In the genomic region with DNA sequence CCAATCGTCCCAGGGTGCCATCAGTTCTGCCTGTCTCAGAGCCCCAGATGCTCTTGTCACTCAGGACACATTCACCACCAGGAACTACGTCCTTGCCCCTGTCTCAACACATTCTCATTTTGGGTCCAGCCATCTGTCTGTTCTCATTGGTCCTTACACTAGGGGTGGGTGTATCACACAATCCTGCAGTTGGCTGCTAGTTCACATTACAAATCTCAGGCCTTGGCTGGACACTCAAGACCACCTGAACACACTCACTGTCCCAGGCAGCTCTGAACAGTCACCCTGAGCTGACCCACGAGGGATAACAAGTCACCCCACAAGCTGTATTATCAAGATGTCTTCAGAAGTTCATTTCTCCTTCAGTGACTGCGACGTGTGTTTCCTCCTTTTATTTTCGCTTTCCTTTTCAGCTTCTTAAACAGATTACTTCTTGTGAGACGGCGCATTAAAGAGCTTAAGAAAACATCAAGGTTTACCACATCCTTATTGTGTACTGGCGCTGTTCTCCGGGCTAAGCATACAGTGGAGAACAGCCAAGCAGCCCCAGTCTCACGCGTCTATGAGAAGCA, we compare ENCODE assay signal across 10 mouse cellular contexts. TPM values are rescaled to one million over a fixed set of nuclear protein-coding genes. Genes with fewer than 3 reads are reported as not detected.
DNase-seq lines count a peak whose midpoint lies in the region; TF ChIP-seq lines count a peak whose summit lies in the region.
"Had no signal": no experiment of that assay in that cellular context is flagged by ENCODE, and none has a peak within 500 bp of the region (broad histone marks: within the 10 kb centered on the region; RNA-seq: fewer than 3 reads in every experiment).

No protein-coding gene starts in this region.

- peak; percentile 46 for TF ChIP-seq POLR2A in CH12.LX (IDR thresholded peaks at IDR 0.05; ENCODE audit: low read depth, low read length)
- TF ChIP-seq POLR2A in lung, adult 2 months (IDR thresholded peaks at IDR 0.05; ENCODE audit: borderline replicate concordance, extremely low read depth, low read depth, low read length): 0 out of 2 replicates have a peak, but pooled peaks have one; percentile 8

- peaks cover 7 to 41% of the 10 kb centered on the region in 2 experiments; a peak in 3 of 4 replicates for H3K4me1 ChIP-seq in CH12.LX (ENCODE audit: control insufficient read depth in 1 of 2, insufficient read depth in 2 of 2)
- H3K4me1 ChIP-seq in lung, adult 2 months (ENCODE audit: control insufficient read depth, insufficient read depth, low read length): peaks cover 21% of the 10 kb centered on the region
- H3K4me1 ChIP-seq: embryonic facial prominence, embryonic 15.5 days had no signal

- TF ChIP-seq CTCF in C2C12 (IDR thresholded peaks at IDR 0.05; ENCODE audit: control insufficient read depth, insufficient read depth, insufficient read length) (no peak), CH12.LX (conservative IDR thresholded peaks at IDR 0.05 in 1 of 2, IDR thresholded peaks at IDR 0.05 in 1 of 2; ENCODE audit: low read depth in 2 of 2, low read length in 2 of 2) (no peak)
- no peak for TF ChIP-seq CTCF in lung, adult 2 months (IDR thresholded peaks at IDR 0.05; ENCODE audit: insufficient read depth, low read length)

- 20% methylated on average over 12 of the region's 12 CpGs for WGBS in lung, adult 2 months

- dilution Hi-C loops in CH12.LX (cut with MboI; ENCODE audit: extremely low pct_ligation_motif_present, extremely low pct_unique_long_range_greater_than_20kb, low sequenced_read_pairs): no loop called here

- H3K27me3 ChIP-seq in C2C12 (ENCODE audit: control insufficient read depth, insufficient read depth, insufficient read length): no peaks in the 10 kb centered on the region
- no peaks in the 10 kb centered on the region for H3K27me3 ChIP-seq in CH12.LX (replicated peaks)
- H3K27me3 ChIP-seq: embryonic facial prominence, embryonic 15.5 days had no signal

- H3K4me2 ChIP-seq in CH12.LX (ENCODE audit: insufficient read depth, low read depth, poor library complexity, severe bottlenecking): peak overlapping the region; percentile 92
- H3K4me2 ChIP-seq: embryonic facial prominence, embryonic 15.5 days had no signal

- no peak for TF ChIP-seq EP300 in CH12.LX (IDR thresholded peaks at IDR 0.05; ENCODE audit: low read length)

- peak; percentile 43 for DNase-seq in CH12.LX (ENCODE audit: extremely low read depth)
- DNase-seq in lung, adult 2 months: no peak
- DNase-seq in spleen, adult 12 weeks (ENCODE audit: low spot score): peak; percentile 41
- no peak for DNase-seq in left cerebral cortex, postnatal 25 days (ENCODE audit: low spot score in 2 of 2)
- DNase-seq in adrenal gland, postnatal 14 days: no peak
- DNase-seq in left cerebral cortex, postnatal 4 days: no peak
- DNase-seq: adrenal gland, postnatal 10 days had no signal

- H3K4me3 ChIP-seq in C2C12 (ENCODE audit: insufficient read depth, poor library complexity, severe bottlenecking): no peak overlapping the region
- peak overlapping the region; percentile 9 to 39 (median 24) for H3K4me3 ChIP-seq in CH12.LX (replicated peaks in 1 of 3; ENCODE audit: low read depth in 2 of 3, low read length in 2 of 3, poor library complexity in 1 of 3)
- H3K4me3 ChIP-seq in lung, adult 2 months (replicated peaks; ENCODE audit: extremely low read depth, low read depth, low read length): peak overlapping the region; percentile 27
- H3K4me3 ChIP-seq: embryonic facial prominence, embryonic 15.5 days had no signal

- in situ Hi-C loops in CH12.LX (cut with MboI; ENCODE audit: low pct_ligation_motif_present, low pct_unique_long_range_greater_than_20kb, low sequenced_read_pairs): no loop called here

- no peak for TF ChIP-seq RAD21 in CH12.LX (IDR thresholded peaks at IDR 0.05; ENCODE audit: low read depth, low read length)

- peak overlapping the region; percentile 69 for H3K9ac ChIP-seq in CH12.LX (ENCODE audit: insufficient read depth, low read depth)
- H3K9ac ChIP-seq: embryonic facial prominence, embryonic 15.5 days had no signal

- intact Hi-C loops in left cerebral cortex, postnatal 25 days (cut with DNase I): no loop called here
- intact Hi-C loops in left cerebral cortex, postnatal 4 days (cut with DNase I): no loop called here

- H3K9me3 ChIP-seq in CH12.LX (replicated peaks; ENCODE audit: low read length): no peaks in the 10 kb centered on the region
- H3K9me3 ChIP-seq: embryonic facial prominence, embryonic 15.5 days had no signal

- H3K79me2 ChIP-seq in C2C12 (ENCODE audit: control insufficient read depth, insufficient read depth) (no peaks in the 10 kb centered on the region), CH12.LX (replicated peaks; ENCODE audit: control insufficient read depth, extremely low read depth, insufficient read depth, poor library complexity, severe bottlenecking) (no peaks in the 10 kb centered on the region)

- H3K36me3 ChIP-seq in C2C12 (ENCODE audit: control insufficient read depth, insufficient read depth) (no peaks in the 10 kb centered on the region), CH12.LX (replicated peaks in 1 of 2; ENCODE audit: control insufficient read depth in 1 of 2, insufficient read depth in 1 of 2, low read length in 1 of 2) (no peaks in the 10 kb centered on the region)
- H3K36me3 ChIP-seq: embryonic facial prominence, embryonic 15.5 days had no signal

- peak overlapping the region; percentile 2 for H3ac ChIP-seq in C2C12 (ENCODE audit: control insufficient read depth, insufficient read length, low read depth)

- H3K79me3 ChIP-seq in C2C12 (ENCODE audit: low read depth): no peaks in the 10 kb centered on the region

- no peak overlapping the region for H3K27ac ChIP-seq in CH12.LX (ENCODE audit: insufficient read depth, low read depth)
- H3K27ac ChIP-seq: embryonic facial prominence, embryonic 15.5 days had no signal

TF ChIP-seq in C2C12, 6 proteins besides CTCF, POLR2A, EP300 and RAD21:
- TF ChIP-seq MYOD1 (IDR thresholded peaks at IDR 0.05; ENCODE audit: control insufficient read depth, insufficient read length, low read depth) (peak; percentile 93), MAX (IDR thresholded peaks at IDR 0.05) (no peak), MYOG (IDR thresholded peaks at IDR 0.05; ENCODE audit: control insufficient read depth, extremely low read depth, insufficient read length) (no peak), FOSL1 (IDR thresholded peaks at IDR 0.05; ENCODE audit: insufficient read depth, low read length, poor library complexity, severe bottlenecking) (no peak), USF1 (IDR thresholded peaks at IDR 0.05; ENCODE audit: low read depth) (no peak), CEBPB (IDR thresholded peaks at IDR 0.05; ENCODE audit: low read depth) (no peak)

TF ChIP-seq in CH12.LX, 34 proteins besides CTCF, POLR2A, EP300 and RAD21:
- TF ChIP-seq JUND (conservative IDR thresholded peaks at IDR 0.05; ENCODE audit: low read depth, low read length): no peak
- TF ChIP-seq SMC3 (IDR thresholded peaks at IDR 0.05; ENCODE audit: low read depth, low read length): no peak
- no peak for TF ChIP-seq BHLHE40 (IDR thresholded peaks at IDR 0.05; ENCODE audit: low read depth, low read length)
- TF ChIP-seq IRF4 (IDR thresholded peaks at IDR 0.05; ENCODE audit: low read depth, low read length): no peak
- TF ChIP-seq NELFE (IDR thresholded peaks at IDR 0.05; ENCODE audit: low read depth, low read length): no peak
- no peak for TF ChIP-seq MEF2A (IDR thresholded peaks at IDR 0.05; ENCODE audit: borderline replicate concordance, low read depth, low read length)
- no peak for TF ChIP-seq USF1 (IDR thresholded peaks at IDR 0.05; ENCODE audit: low read depth, low read length)
- no peak for TF ChIP-seq ELF1 (IDR thresholded peaks at IDR 0.05; ENCODE audit: low read depth, low read length)
- no peak for TF ChIP-seq POLR2AphosphoS2 (IDR thresholded peaks at IDR 0.05; ENCODE audit: low read depth, low read length)
- no peak for TF ChIP-seq CHD2 (IDR thresholded peaks at IDR 0.05; ENCODE audit: low read length)
- no peak for TF ChIP-seq TBP (conservative IDR thresholded peaks at IDR 0.05; ENCODE audit: low read depth, low read length)
- TF ChIP-seq KAT2A (IDR thresholded peaks at IDR 0.05; ENCODE audit: insufficient replicate concordance, low read length): no peak
- no peak for TF ChIP-seq CHD1 (IDR thresholded peaks at IDR 0.05; ENCODE audit: low read depth, low read length)

RNA-seq across cellular contexts. Expression of gene Abhd12b, which starts 17.7 kb away (rescaled TPM):
- not detected for polyA plus RNA-seq in C2C12 (2012; fragmentation: generic; extraction: Trizol)
- total RNA-seq in CH12.LX (2012; rRNA removed): not detected in 2 replicates
- not detected in 2 replicates for total RNA-seq in CH12.LX (2014; rRNA removed)
- polyA plus RNA-seq in CH12.LX (2012; ENCODE audit: insufficient read length, low read depth): 0.23 TPM in 1 of 2 replicates, not detected in the other
- polyA plus RNA-seq in lung, adult 2 months (2012; rRNA removed): 0.11 and 0.19 TPM in 2 replicates
- total RNA-seq in left cerebral cortex, postnatal 25 days (2021): not detected
- total RNA-seq in adrenal gland, postnatal 14 days (2021): not detected in 2 replicates
- total RNA-seq in left cerebral cortex, postnatal 4 days (2021): not detected
- total RNA-seq: adrenal gland, postnatal 10 days; layer of hippocampus, adult 8-10 months had no signal

RNA-seq across cellular contexts. Expression of gene Nin, which starts 22.8 kb away (rescaled TPM):
- polyA plus RNA-seq in C2C12 (2012; fragmentation: generic; extraction: Trizol) (8.0 TPM), CH12.LX (2012; ENCODE audit: insufficient read length, low read depth) (41.8 and 51.7 TPM in 2 replicates)
- total RNA-seq in CH12.LX (2012; rRNA removed) (29.0 and 33.5 TPM in 2 replicates), CH12.LX (2014; rRNA removed) (34.1 and 37.2 TPM in 2 replicates)
- polyA plus RNA-seq in lung, adult 2 months (2012; rRNA removed): 14.9 and 18.9 TPM in 2 replicates
- 10 to 100 TPM; 53.1 to 56.4 TPM for total RNA-seq in left cerebral cortex, postnatal 25 days (2021)
- total RNA-seq in adrenal gland, postnatal 14 days (2021): 36.5 and 42.6 TPM in 2 replicates
- total RNA-seq in left cerebral cortex, postnatal 4 days (2021): 10 to 100 TPM; 86.3 to 88.1 TPM

Comparison
In these comparisons a context has a peak if more than half of its experiments do, and no peak if none do; other contexts are left out.
1. DNase-seq: peak in CH12.LX (single experiment) and spleen, adult 12 weeks (single experiment); none in lung, adult 2 months (single experiment), left cerebral cortex, postnatal 25 days (0 of 2), adrenal gland, postnatal 14 days (single experiment) and left cerebral cortex, postnatal 4 days (single experiment).